Mouse (Mus musculus): ENCODE results near the gene Cdc25b.

Cdc25b gene

DNA sequence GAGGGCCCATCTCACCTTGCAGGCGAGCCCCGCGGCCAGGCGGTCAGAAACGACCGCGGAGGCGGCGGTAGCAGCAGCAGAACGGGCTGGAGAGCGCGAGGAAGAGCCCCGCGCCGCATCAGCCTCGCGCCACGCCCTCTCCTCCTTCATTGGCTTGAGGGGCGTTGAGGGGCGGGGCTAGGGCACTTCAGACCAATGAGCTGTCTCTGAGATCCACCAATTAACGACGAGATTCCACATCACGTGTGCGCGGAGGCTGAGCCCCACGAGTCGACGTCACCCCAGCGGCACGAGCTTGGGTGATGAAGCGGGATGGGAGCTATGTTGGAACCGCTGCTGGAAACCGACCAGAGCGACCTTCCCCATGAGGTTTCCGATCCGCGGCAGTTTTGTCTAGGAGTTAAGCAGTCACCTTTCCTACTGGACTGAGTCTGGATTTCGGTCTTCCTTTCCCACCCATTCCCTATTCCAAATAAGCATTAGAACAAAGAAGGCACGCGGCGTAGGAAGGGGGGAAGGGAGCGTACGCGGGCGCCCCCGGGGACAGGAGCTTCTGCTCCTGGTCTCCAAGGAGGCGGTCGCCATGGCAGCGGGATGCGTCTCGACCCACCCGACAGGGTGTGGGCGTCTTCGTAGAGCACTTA is 26.7 kb upstream of the Cdc25b start, which contains the start of gene 1700037H04Rik:
Gene 1700037H04Rik (minus strand): TSS at position 144 of the 644 bp plus-strand sequence.
- peak; percentile 95 for DNase-seq (ENCODE audit: low spot score)

- DNase-seq (ENCODE audit: low spot score) = no peak
These were observed 26.1 kb upstream of the Cdc25b start for GRCm38 (mm10) chr2:131160671-131161111.

- no peak for DNase-seq (ENCODE audit: low spot score)
These were observed 22.8 kb upstream of the Cdc25b start for GRCm38 (mm10) chr2:131163924-131164323.

GRCm38 (mm10) chr2:131166172-131166571 is 20.6 kb upstream of the Cdc25b start:
- DNase-seq (ENCODE audit: low spot score) = no peak

DNA sequence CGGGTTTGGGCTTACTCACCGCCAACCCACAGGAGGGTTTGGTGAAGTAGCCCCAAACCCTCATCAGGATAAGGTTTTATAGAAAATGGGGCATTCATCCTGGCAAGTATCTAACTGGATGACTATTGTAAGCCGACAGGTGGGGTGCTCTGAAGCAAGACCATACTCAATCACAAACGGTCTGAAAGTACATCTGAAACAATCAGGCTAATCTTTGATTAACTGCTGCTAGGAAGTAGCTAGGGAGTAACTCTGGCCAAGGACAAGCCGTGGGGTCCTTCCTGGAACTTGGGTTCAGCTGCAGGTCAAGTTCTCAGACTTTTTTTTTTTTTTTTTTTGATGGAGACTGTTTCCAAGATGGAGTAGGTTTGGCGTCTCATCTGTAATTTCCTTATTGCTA is 18.8 kb upstream of the Cdc25b start:
- DNase-seq (ENCODE audit: low spot score) = no peak

GRCm38 (mm10) chr2:131168914-131169313 is 17.8 kb upstream of the Cdc25b start:
- DNase-seq (ENCODE audit: low spot score) = no peak

DNA sequence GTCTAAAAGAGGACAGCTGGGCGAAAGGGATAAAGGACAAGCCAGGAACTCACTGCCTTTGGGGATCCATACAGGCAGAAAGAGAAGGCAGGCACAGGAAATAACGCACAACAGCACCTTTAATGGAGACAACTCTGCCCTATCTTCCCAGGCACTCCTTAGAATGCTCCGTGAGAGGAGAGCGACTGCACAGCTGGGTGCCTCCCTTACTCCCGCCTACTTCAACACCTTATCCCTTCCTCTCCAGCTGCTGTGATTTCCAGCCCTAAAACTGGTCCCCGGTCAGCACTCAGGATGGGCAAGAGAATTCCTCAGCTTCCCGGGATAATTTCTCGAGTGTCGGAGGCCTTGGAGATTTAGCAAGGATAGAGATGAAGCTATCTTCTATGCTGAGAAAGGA is 15.8 kb upstream of the Cdc25b start:
- DNase-seq (ENCODE audit: low spot score) = no peak

DNA sequence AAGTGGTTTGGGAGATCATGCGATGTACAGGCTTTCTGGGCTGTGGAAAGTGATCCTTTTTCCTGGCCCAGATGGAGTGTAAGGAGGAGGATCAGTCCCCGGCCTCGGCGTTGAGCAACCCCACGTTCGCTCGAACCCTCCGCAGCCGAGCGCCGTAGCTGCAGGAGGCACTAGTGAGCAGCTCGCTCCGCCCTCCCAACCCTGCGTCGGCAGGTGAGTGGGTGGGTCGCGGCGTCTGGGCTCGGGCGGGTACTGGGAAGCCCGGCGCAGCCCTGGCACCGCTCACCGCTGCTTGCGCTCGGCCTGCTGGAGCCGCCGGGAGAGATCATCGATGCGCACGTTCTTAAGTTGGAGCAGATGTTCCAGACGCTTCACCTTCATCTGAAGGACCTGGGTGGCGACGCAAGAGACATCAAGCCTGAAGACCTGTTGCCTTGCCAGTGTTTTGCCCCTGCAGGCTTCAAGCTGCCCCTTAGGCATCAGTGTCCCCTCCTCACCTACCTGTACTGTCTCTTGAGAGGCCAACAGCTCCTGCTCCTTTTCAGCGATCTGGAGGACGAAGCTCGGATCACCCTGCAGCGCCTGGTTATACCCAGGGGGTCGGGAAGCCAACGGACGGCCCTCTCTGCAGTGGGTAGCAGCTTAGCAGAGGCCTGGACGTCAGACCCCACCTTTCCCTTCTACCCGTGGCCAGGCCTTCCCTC is 15.2 kb upstream of the Cdc25b start:
- peak; percentile 66 for DNase-seq (ENCODE audit: low spot score)

GRCm38 (mm10) chr2:131172322-131172721 is 14.4 kb upstream of the Cdc25b start:
- no peak for DNase-seq (ENCODE audit: low spot score)

DNA sequence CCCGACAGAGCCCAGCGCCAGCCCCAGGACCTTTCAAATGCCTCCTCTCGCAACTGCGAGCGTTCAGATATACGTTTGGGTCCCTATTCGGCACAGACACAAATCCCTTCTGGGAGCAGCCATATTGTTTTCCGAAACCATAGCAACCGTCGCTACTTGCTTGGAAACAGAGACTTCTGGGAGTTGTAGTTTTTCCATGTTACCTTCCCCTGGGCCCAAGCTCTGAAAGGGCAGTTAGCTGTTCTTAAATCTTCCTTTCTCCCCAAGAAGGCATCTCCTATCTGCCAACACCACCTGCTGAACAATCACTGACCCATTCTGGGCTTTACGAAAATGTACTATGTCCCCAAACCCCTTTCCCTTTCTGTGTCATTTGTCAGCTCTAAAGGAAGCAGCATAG is 12.0 kb upstream of the Cdc25b start:
- no peak for DNase-seq (ENCODE audit: low spot score)

- DNase-seq (ENCODE audit: low spot score) = no peak
These were observed 11.3 kb upstream of the Cdc25b start for GRCm38 (mm10) chr2:131175286-131175944.

- DNase-seq (ENCODE audit: low spot score) = no peak
These were observed 10.8 kb upstream of the Cdc25b start for GRCm38 (mm10) chr2:131175945-131176309.

DNA sequence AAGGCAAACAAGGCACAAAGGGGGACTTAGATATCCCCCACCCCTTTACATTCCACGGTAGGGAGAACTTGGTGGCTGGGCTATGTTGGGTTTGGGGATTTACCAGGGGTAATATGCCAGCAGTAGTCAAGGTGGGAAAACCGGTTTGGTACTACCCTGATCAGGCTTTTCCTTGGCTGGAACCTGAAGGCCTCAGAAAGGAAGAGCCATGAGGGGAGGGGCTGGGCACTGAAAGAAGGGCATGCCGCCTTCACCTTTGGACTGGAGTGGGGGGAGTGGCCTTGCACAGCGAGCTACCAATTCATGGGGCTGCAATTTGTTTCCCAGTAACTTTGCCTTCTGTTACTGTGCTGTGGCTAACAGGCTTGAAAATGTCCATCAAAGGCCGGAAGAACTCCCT is 10.3 kb upstream of the Cdc25b start:
- no peak for DNase-seq (ENCODE audit: low spot score)

DNA sequence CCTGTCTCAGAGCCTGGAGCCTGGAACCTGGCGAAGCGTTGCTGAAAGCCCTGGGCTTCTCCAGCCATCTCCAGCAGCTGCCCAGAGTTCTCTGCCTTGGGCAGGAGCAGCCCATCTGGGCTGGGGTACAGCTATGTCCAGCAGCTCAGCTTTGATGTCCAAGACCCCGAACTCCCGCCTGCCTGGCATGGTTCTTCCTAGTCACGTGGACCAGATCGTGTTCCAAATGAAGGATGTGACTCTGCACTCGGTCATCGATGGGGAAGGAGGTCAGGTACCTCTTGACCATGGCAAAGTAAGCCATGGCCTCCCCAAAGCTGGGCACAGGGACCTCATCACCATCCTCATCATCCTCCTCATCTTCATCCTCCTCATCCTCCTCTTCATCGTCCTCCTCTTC is 8.8 kb upstream of the Cdc25b start:
- DNase-seq (ENCODE audit: low spot score) = no peak

GRCm38 (mm10) chr2:131178828-131179245 is 7.9 kb upstream of the Cdc25b start:
- no peak for DNase-seq (ENCODE audit: low spot score)

GRCm38 (mm10) chr2:131179246-131179886 is 7.4 kb upstream of the Cdc25b start:
- peak; percentile 36 for DNase-seq (ENCODE audit: low spot score)

- DNase-seq (ENCODE audit: low spot score) = peak; percentile 68
These were observed 6.7 kb upstream of the Cdc25b start, which contains the start of gene Cenpb for GRCm38 (mm10) chr2:131179990-131180587. TSS of gene Cenpb (minus strand) at chr2:131180067.

GRCm38 (mm10) chr2:131186343-131186742 is 406 bp upstream of the Cdc25b start:
- DNase-seq (ENCODE audit: low spot score) = no peak

DNA sequence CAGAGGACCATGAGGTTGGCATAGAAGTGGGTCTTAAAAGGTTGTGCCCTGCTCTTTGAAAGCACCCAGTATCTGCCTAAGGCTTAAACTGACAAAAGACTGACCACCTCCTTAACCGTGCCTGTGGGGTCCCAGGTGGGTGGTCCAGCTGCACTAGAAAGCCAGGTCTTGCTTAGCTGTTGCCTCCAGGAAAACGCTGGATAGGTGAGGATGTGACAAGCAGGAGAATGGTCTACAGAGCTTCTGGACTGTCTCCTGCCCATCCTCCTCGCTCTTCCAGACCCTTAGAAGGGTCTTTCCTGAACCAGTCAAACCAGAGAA is 813 bp downstream of the Cdc25b start:
- no peak for DNase-seq (ENCODE audit: low spot score)

GRCm38 (mm10) chr2:131188311-131188710 is 1.6 kb downstream of the Cdc25b start:
- DNase-seq (ENCODE audit: low spot score) = no peak

GRCm38 (mm10) chr2:131189521-131190309 is 3.0 kb downstream of the Cdc25b start:
- no peak for DNase-seq (ENCODE audit: low spot score)

Measured in ovary, adult 18-20 months (tissue).